Mouse (Mus musculus) embryonic facial prominence, embryonic 15.5 days (tissue): ENCODE data around the gene Gjb6. TPM values are rescaled to one million over a fixed set of nuclear protein-coding genes. Genes with fewer than 3 reads are reported as not detected.
A peak's percentile ranks its signal among the peaks of the same experiment; 100 is the strongest.

Experiments used
- ATAC-seq: fragments of 200-750 bp; cut with Nextera tagmentation; 2 replicates; pipeline ENCODE4 v1.8.0; 2017; ENCODE audit warnings: low read depth, moderate TSS enrichment; ENCODE audit not compliant: insufficient number of reproducible peaks, low FRiP score, low TSS enrichment
- H3K27ac ChIP-seq: fragments of 300-500 bp; sonication (generic); replicated peaks from 2 replicates; pipeline ENCODE4 v1.5.1; 2015; ENCODE audit warnings: mild to moderate bottlenecking, inconsistent platforms
- H3K27me3 ChIP-seq: fragments of 300-500 bp; sonication (generic); 2 replicates; pipeline ENCODE4 v1.6.1; 2015; ENCODE audit warnings: inconsistent platforms
- H3K36me3 ChIP-seq: fragments of 300-500 bp; sonication (generic); 2 replicates; pipeline ENCODE4 v1.6.1; 2015; ENCODE audit warnings: mild to moderate bottlenecking, inconsistent platforms
- H3K4me1 ChIP-seq: fragments of 300-500 bp; sonication (generic); 2 replicates; pipeline ENCODE4 v1.6.1; 2015; ENCODE audit warnings: inconsistent platforms
- H3K4me2 ChIP-seq: fragments of 300-500 bp; sonication (generic); replicated peaks from 2 replicates; pipeline ENCODE4 v1.6.1; 2015; ENCODE audit warnings: mild to moderate bottlenecking, inconsistent platforms
- H3K4me3 ChIP-seq: fragments of 300-500 bp; sonication (generic); replicated peaks from 2 replicates; pipeline ENCODE4 v1.5.1; 2015; ENCODE audit warnings: mild to moderate bottlenecking, inconsistent platforms
- H3K9ac ChIP-seq: fragments of 300-500 bp; sonication (generic); 2 replicates; pipeline ENCODE4 v1.6.1; 2015; ENCODE audit warnings: inconsistent platforms
- H3K9me3 ChIP-seq: fragments of 300-500 bp; sonication (generic); replicated peaks from 2 replicates; pipeline ENCODE4 v1.6.1; 2016; ENCODE audit warnings: inconsistent platforms
- WGBS: fragments of 180-500 bp; shearing (Covaris S2); methylation state at CpG from one replicate; pipeline ENCODE4 v1.1.7; 2015; 5-methylcytosine and 5-hydroxymethylcytosine counted together
- polyA plus RNA-seq: library from polyadenylated mRNA; unstranded; fragments of >200 nt; fragmentation: Nextera tagmentation; extraction: Ambion mirVana; gene quantifications from 2 replicates; pipeline ENCODE4 v1.2.1, GENCODE M21; 2015

The Gjb6 gene
- polyA plus RNA-seq, 1 experiment from 2014 or later: 24.8 TPM

GRCm38 (mm10) chr14:57107091-57107490 is 26.3 kb downstream of the Gjb6 start:
- no peaks in the 10 kb centered on the region for H3K9me3 ChIP-seq
- peaks cover 56% of the 10 kb centered on the region for H3K27me3 ChIP-seq
- H3K36me3 ChIP-seq: no peaks in the 10 kb centered on the region
- no peak overlapping the region for H3K27ac ChIP-seq
- H3K4me2 ChIP-seq: no peak overlapping the region
- no peak overlapping the region for H3K4me3 ChIP-seq
- H3K4me1 ChIP-seq: peaks cover 15% of the 10 kb centered on the region
- H3K9ac ChIP-seq: no peak overlapping the region
- no peak for ATAC-seq
- 75% methylated on average over 8 of the region's 8 CpGs for WGBS

- H3K4me3 ChIP-seq: no peak overlapping the region
- 0 out of 2 replicates have a peak overlapping the region, but pooled peaks have one; percentile 22 for H3K27ac ChIP-seq
- H3K4me2 ChIP-seq: 0 out of 2 replicates have a peak overlapping the region, but pooled peaks have one; percentile 99
- ATAC-seq: no peak
- no peak overlapping the region for H3K9ac ChIP-seq
- H3K9me3 ChIP-seq: no peaks in the 10 kb centered on the region
- 31% methylated on average over 11 of the region's 11 CpGs for WGBS
- peaks cover 61% of the 10 kb centered on the region for H3K27me3 ChIP-seq
- no peaks in the 10 kb centered on the region for H3K36me3 ChIP-seq
- H3K4me1 ChIP-seq: peaks cover 15% of the 10 kb centered on the region
Measured at GRCm38 (mm10) chr14:57105721-57106120, 27.7 kb downstream of the Gjb6 start.

GRCm38 (mm10) chr14:57105111-57105510 is 28.3 kb downstream of the Gjb6 start:
- peaks cover 15% of the 10 kb centered on the region for H3K4me1 ChIP-seq
- H3K27me3 ChIP-seq: peaks cover 61% of the 10 kb centered on the region
- H3K4me2 ChIP-seq: peak overlapping the region; percentile 99
- H3K9ac ChIP-seq: no peak overlapping the region
- ATAC-seq: no peak
- H3K9me3 ChIP-seq: no peaks in the 10 kb centered on the region
- peak overlapping the region; percentile 61 for H3K4me3 ChIP-seq
- no peak overlapping the region for H3K27ac ChIP-seq
- no peaks in the 10 kb centered on the region for H3K36me3 ChIP-seq
- 15% methylated on average over 14 of the region's 14 CpGs for WGBS

GRCm38 (mm10) chr14:57104106-57105023 is 29.0 kb downstream of the Gjb6 start, which contains the start of gene Gjb2:
Gene Gjb2 (minus strand): TSS chr14:57104702.
- Histone ChIP-seq H3K36me3 (no peaks in the 10 kb centered on the region), H3K27ac (0 out of 2 replicates have a peak within 1 kb of the TSS, but pooled peaks have one; percentile 28), H3K9me3 (no peaks in the 10 kb centered on the region), H3K4me1 (peaks cover 15% of the 10 kb centered on the region), H3K4me3 (peak within 1 kb of the TSS; percentile 61), H3K27me3 (peaks cover 61% of the 10 kb centered on the region), H3K9ac (peak within 1 kb of the TSS; percentile 58), H3K4me2 (peak within 1 kb of the TSS; percentile 99)
- under 1% methylated on average over 101 of the region's 101 CpGs for WGBS
- peak; percentile 55 for ATAC-seq

- 0 out of 2 replicates have a peak overlapping the region, but pooled peaks have one; percentile 28 for H3K27ac ChIP-seq
- no peaks in the 10 kb centered on the region for H3K9me3 ChIP-seq
- H3K4me3 ChIP-seq: peak overlapping the region; percentile 61
- peaks cover 61% of the 10 kb centered on the region for H3K27me3 ChIP-seq
- WGBS: 1% methylated on average over 22 of the region's 22 CpGs
- peak overlapping the region; percentile 58; the same call in 1 of the 2 replicates for H3K9ac ChIP-seq
- no peak for ATAC-seq
- H3K4me1 ChIP-seq: peaks cover 15% of the 10 kb centered on the region
- H3K36me3 ChIP-seq: no peaks in the 10 kb centered on the region
- H3K4me2 ChIP-seq: peak overlapping the region; percentile 99
Measured at GRCm38 (mm10) chr14:57103711-57104105, 29.7 kb downstream of the Gjb6 start.

GRCm38 (mm10) chr14:57103121-57103520 is 30.3 kb downstream of the Gjb6 start:
- peaks cover 61% of the 10 kb centered on the region for H3K27me3 ChIP-seq
- no peak for ATAC-seq
- no peaks in the 10 kb centered on the region for H3K36me3 ChIP-seq
- no peaks in the 10 kb centered on the region for H3K9me3 ChIP-seq
- peak overlapping the region; percentile 99 for H3K4me2 ChIP-seq
- 55% methylated on average over 6 of the region's 6 CpGs for WGBS
- H3K4me1 ChIP-seq: peaks cover 15% of the 10 kb centered on the region
- peak overlapping the region; percentile 61 for H3K4me3 ChIP-seq
- no peak overlapping the region for H3K27ac ChIP-seq
- no peak overlapping the region for H3K9ac ChIP-seq

GRCm38 (mm10) chr14:57101623-57102022 is 31.8 kb downstream of the Gjb6 start:
- Histone ChIP-seq H3K9ac (no peak overlapping the region), H3K4me3 (no peak overlapping the region)

GRCm38 (mm10) chr14:57095855-57096254 is 37.6 kb downstream of the Gjb6 start:
- ATAC-seq: no peak
- no peak overlapping the region for H3K27ac ChIP-seq
- no peak overlapping the region for H3K4me3 ChIP-seq
- no peaks in the 10 kb centered on the region for H3K36me3 ChIP-seq
- H3K4me2 ChIP-seq: no peak overlapping the region
- H3K9ac ChIP-seq: no peak overlapping the region
- H3K27me3 ChIP-seq: no peaks in the 10 kb centered on the region
- no peaks in the 10 kb centered on the region for H3K4me1 ChIP-seq
- no peaks in the 10 kb centered on the region for H3K9me3 ChIP-seq
- 65% methylated on average over 4 of the region's 4 CpGs for WGBS

More at GRCm38 (mm10) chr14:57101623-57102022, 31.8 kb downstream of the Gjb6 start:
- 75% methylated on average over 7 of the region's 7 CpGs for WGBS
- H3K27ac ChIP-seq: no peak overlapping the region
- peaks cover 15% of the 10 kb centered on the region for H3K4me1 ChIP-seq
- 0 out of 2 replicates have a peak overlapping the region, but pooled peaks have one; percentile 0 for H3K4me2 ChIP-seq
- no peak for ATAC-seq
- no peaks in the 10 kb centered on the region for H3K9me3 ChIP-seq
- H3K27me3 ChIP-seq: peaks cover 49% of the 10 kb centered on the region
- H3K36me3 ChIP-seq: no peaks in the 10 kb centered on the region

GRCm38 (mm10) chr14:57093029-57093428 is 40.4 kb downstream of the Gjb6 start:
- Histone ChIP-seq H3K27ac (no peak overlapping the region), H3K4me1 (no peaks in the 10 kb centered on the region), H3K4me2 (no peak overlapping the region), H3K27me3 (no peaks in the 10 kb centered on the region), H3K4me3 (no peak overlapping the region), H3K36me3 (no peaks in the 10 kb centered on the region), H3K9me3 (no peaks in the 10 kb centered on the region), H3K9ac (no peak overlapping the region)
- 6% methylated on average over 8 of the region's 8 CpGs for WGBS
- no peak for ATAC-seq

- WGBS: 60% methylated on average over 2 of the region's 2 CpGs
- no peak for ATAC-seq
- H3K36me3 ChIP-seq: no peaks in the 10 kb centered on the region
- H3K9ac ChIP-seq: no peak overlapping the region
- 0 out of 2 replicates have a peak, but pooled peaks cover 4% of the 10 kb centered on the region for H3K4me1 ChIP-seq
- no peaks in the 10 kb centered on the region for H3K9me3 ChIP-seq
- H3K4me2 ChIP-seq: no peak overlapping the region
- no peak overlapping the region for H3K4me3 ChIP-seq
- no peaks in the 10 kb centered on the region for H3K27me3 ChIP-seq
- no peak overlapping the region for H3K27ac ChIP-seq
Measured at GRCm38 (mm10) chr14:57090001-57090400, 43.4 kb downstream of the Gjb6 start.

GRCm38 (mm10) chr14:57089107-57089506 is 44.3 kb downstream of the Gjb6 start:
- Histone ChIP-seq H3K9ac (no peak overlapping the region), H3K27ac (no peak overlapping the region), H3K4me3 (no peak overlapping the region), H3K36me3 (no peaks in the 10 kb centered on the region), H3K4me1 (0 out of 2 replicates have a peak, but pooled peaks cover 7% of the 10 kb centered on the region), H3K9me3 (no peaks in the 10 kb centered on the region), H3K27me3 (no peaks in the 10 kb centered on the region), H3K4me2 (no peak overlapping the region)
- WGBS: 78% methylated on average over 7 of the region's 7 CpGs
- no peak for ATAC-seq
